In the genomic region with DNA sequence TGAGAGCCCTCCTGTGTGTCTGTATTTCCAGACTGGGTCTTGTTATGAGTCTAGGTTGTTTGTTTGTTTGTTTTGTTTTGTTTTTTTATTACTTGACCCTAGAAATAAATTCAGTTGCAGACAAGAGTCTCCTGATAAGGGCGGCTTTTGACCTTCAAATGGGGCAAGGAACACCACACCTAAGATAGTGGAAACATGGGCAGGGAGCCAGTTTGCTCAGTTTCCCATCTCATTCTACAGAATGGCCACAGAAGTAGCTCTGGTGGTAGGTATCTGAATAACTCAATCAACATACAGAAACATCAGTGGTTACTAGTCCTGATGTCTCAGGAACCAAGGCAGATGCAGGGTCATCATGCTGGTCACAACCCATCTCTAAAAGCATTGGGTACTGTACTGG, we compare ENCODE assay signal across 24 mouse cellular contexts. TPM values are rescaled to one million over a fixed set of nuclear protein-coding genes. Genes with fewer than 3 reads are reported as not detected.
A peak's percentile ranks its signal among the peaks of the same experiment; 100 is the strongest.
DNase-seq lines count a peak whose midpoint lies in the region; ATAC-seq and TF ChIP-seq lines count a peak whose summit lies in the region.
"Had no signal": no experiment of that assay in that cellular context is flagged by ENCODE, and none has a peak within 500 bp of the region (broad histone marks: within the 10 kb centered on the region; RNA-seq: fewer than 3 reads in every experiment).

No protein-coding gene starts in this region.

- H3K4me2 ChIP-seq in midbrain, embryonic 11.5 days, result no peak overlapping the region
- H3K4me2 ChIP-seq in midbrain, postnatal 0 days (ENCODE audit: low read depth, low read length, poor library complexity, severe bottlenecking), result no peak overlapping the region
- H3K4me2 ChIP-seq: limb, embryonic 15.5 days had no signal

- no peak for ATAC-seq in midbrain, embryonic 11.5 days (ENCODE audit: low FRiP score)
- ATAC-seq in midbrain, postnatal 0 days (ENCODE audit: low FRiP score), result no peak
- ATAC-seq in CD4-positive, CD25-positive, alpha-beta regulatory T cell, adult 4 months, result no peak

- no peaks in the 10 kb centered on the region for H3K4me1 ChIP-seq in heart, embryonic 10.5 days
- no peaks in the 10 kb centered on the region for H3K4me1 ChIP-seq in midbrain, embryonic 11.5 days (ENCODE audit: control insufficient read depth, insufficient read depth, low read length)
- H3K4me1 ChIP-seq in midbrain, postnatal 0 days (ENCODE audit: insufficient read depth, low read length), result no peaks in the 10 kb centered on the region
- H3K4me1 ChIP-seq: limb, embryonic 15.5 days; midbrain, embryonic 10.5 days had no signal

- no peak for TF ChIP-seq CTCF in midbrain, postnatal 0 days (IDR thresholded peaks at IDR 0.05)

- no peak overlapping the region for H3K9ac ChIP-seq in midbrain, embryonic 11.5 days (ENCODE audit: low read length)
- H3K9ac ChIP-seq in midbrain, postnatal 0 days (replicated peaks; ENCODE audit: low read length, poor library complexity, severe bottlenecking), result no peak overlapping the region
- H3K9ac ChIP-seq: limb, embryonic 15.5 days had no signal

- no peaks in the 10 kb centered on the region for H3K27me3 ChIP-seq in heart, embryonic 10.5 days (ENCODE audit: insufficient read depth, poor library complexity, severe bottlenecking)
- no peaks in the 10 kb centered on the region for H3K27me3 ChIP-seq in midbrain, embryonic 11.5 days (ENCODE audit: control insufficient read depth, insufficient read depth, low read length)
- H3K27me3 ChIP-seq in midbrain, postnatal 0 days (ENCODE audit: insufficient read depth, low read length), result no peaks in the 10 kb centered on the region
- H3K27me3 ChIP-seq: limb, embryonic 15.5 days had no signal

- peaks cover 71% of the 10 kb centered on the region for H3K9me3 ChIP-seq in heart, embryonic 10.5 days
- H3K9me3 ChIP-seq in midbrain, embryonic 11.5 days (ENCODE audit: control insufficient read depth, low read length), result peaks cover 58% of the 10 kb centered on the region
- peaks cover 63% of the 10 kb centered on the region for H3K9me3 ChIP-seq in midbrain, postnatal 0 days (ENCODE audit: low read length)

- no peak overlapping the region for H3K27ac ChIP-seq in heart, embryonic 10.5 days
- H3K27ac ChIP-seq in midbrain, embryonic 11.5 days (ENCODE audit: low read depth, low read length), result no peak overlapping the region
- H3K27ac ChIP-seq in midbrain, postnatal 0 days (ENCODE audit: low read depth, low read length), result no peak overlapping the region
- H3K27ac ChIP-seq: limb, embryonic 15.5 days; midbrain, embryonic 10.5 days had no signal

- 13% methylated on average over 1 of the region's 1 CpGs for WGBS in heart, embryonic 10.5 days
- 20% methylated on average over 1 of the region's 1 CpGs for WGBS in midbrain, embryonic 11.5 days
- WGBS in midbrain, postnatal 0 days, result 23% methylated on average over 1 of the region's 1 CpGs

- peak; percentile 74 for DNase-seq in heart, embryonic 10.5 days (ENCODE audit: low spot score)
- DNase-seq in heart, adult 8-10 months (ENCODE audit: low spot score), result no peak
- peak; percentile 57 for DNase-seq in midbrain, embryonic 11.5 days (ENCODE audit: low spot score, missing footprints)
- DNase-seq in midbrain, postnatal 0 days (ENCODE audit: low spot score), result no peak
- DNase-seq in induced T-regulatory cell, adult 2 months (ENCODE audit: low read depth), result peak; percentile 10
- DNase-seq in frontal cortex, adult 2 months (ENCODE audit: extremely low spot score in 1 of 2, low spot score in 1 of 2), result no peak
- DNase-seq: adrenal gland, postnatal 36 days; cerebellum, adult 9-10 months; gastrocnemius, postnatal 10 days; heart, postnatal 4 days; kidney, adult 11 months; left cerebral cortex, postnatal 4 days; right cerebral cortex, postnatal 14 days; spleen, adult 18-20 months; thymus, postnatal 25 days had no signal

- no peaks in the 10 kb centered on the region for H3K36me3 ChIP-seq in heart, embryonic 10.5 days
- no peaks in the 10 kb centered on the region for H3K36me3 ChIP-seq in midbrain, embryonic 11.5 days (ENCODE audit: control insufficient read depth, insufficient read depth, low read length)
- no peaks in the 10 kb centered on the region for H3K36me3 ChIP-seq in midbrain, postnatal 0 days (ENCODE audit: insufficient read depth, low read length)
- H3K36me3 ChIP-seq: limb, embryonic 15.5 days; midbrain, embryonic 10.5 days had no signal

- H3K4me3 ChIP-seq in heart, embryonic 10.5 days, result no peak overlapping the region
- no peak overlapping the region for H3K4me3 ChIP-seq in midbrain, embryonic 11.5 days (ENCODE audit: low read depth, low read length)
- no peak overlapping the region for H3K4me3 ChIP-seq in midbrain, postnatal 0 days (ENCODE audit: low read depth, low read length)
- H3K4me3 ChIP-seq: limb, embryonic 15.5 days; midbrain, embryonic 10.5 days had no signal

RNA-seq across cellular contexts. Expression of a gene that starts 17.2 kb away (rescaled TPM):
- 0.11 and 0.15 TPM in 2 replicates for polyA plus RNA-seq in heart, embryonic 10.5 days (2016; fragmentation: Nextera tagmentation; extraction: Ambion mirVana)
- not detected for total RNA-seq in heart, adult 8-10 months (2022)
- polyA plus RNA-seq in midbrain, embryonic 11.5 days (2014; fragmentation: Nextera tagmentation; extraction: Ambion mirVana), result not detected in 2 replicates
- total RNA-seq in midbrain, postnatal 0 days (2014; rRNA removed), result 1.2 TPM in 2 replicates
- 0.21 and 0.29 TPM in 2 replicates for polyA plus RNA-seq in midbrain, postnatal 0 days (2015; fragmentation: Nextera tagmentation; extraction: Ambion mirVana)
- polyA plus RNA-seq in frontal cortex, adult 2 months (2012; rRNA removed), result 0.02 TPM in 2 replicates
- polyA plus RNA-seq in CD4-positive, CD25-positive, alpha-beta regulatory T cell, adult 4 months (2017; shearing (Covaris generic)), result not detected
- total RNA-seq: adrenal gland, postnatal 36 days; gastrocnemius, postnatal 10 days; granulocyte monocyte progenitor cell, adult 5-6 weeks; heart, postnatal 4 days; neutrophil, adult 5-6 weeks had no signal
- polyA plus RNA-seq: embryonic facial prominence, embryonic 11.5 days; forebrain, embryonic 11.5 days; kidney, embryonic 16.5 days; limb, embryonic 15.5 days; liver, embryonic 16.5 days; midbrain, embryonic 10.5 days had no signal

RNA-seq across cellular contexts. Expression of a gene that starts 17.2 kb away (rescaled TPM):
- 143 and 155 TPM in 2 replicates for polyA plus RNA-seq in heart, embryonic 10.5 days (2016; fragmentation: Nextera tagmentation; extraction: Ambion mirVana)
- 10 to 100 TPM; 10.6 to 14.2 (median 11.0) TPM for total RNA-seq in heart, adult 8-10 months (2022)
- 135 TPM in 2 replicates for polyA plus RNA-seq in midbrain, embryonic 11.5 days (2014; fragmentation: Nextera tagmentation; extraction: Ambion mirVana)
- total RNA-seq in midbrain, postnatal 0 days (2014; rRNA removed), result 88.0 and 96.8 TPM in 2 replicates
- 42.3 and 45.9 TPM in 2 replicates for polyA plus RNA-seq in midbrain, postnatal 0 days (2015; fragmentation: Nextera tagmentation; extraction: Ambion mirVana)
- 56.1 and 61.2 TPM in 2 replicates for polyA plus RNA-seq in frontal cortex, adult 2 months (2012; rRNA removed)
- polyA plus RNA-seq in CD4-positive, CD25-positive, alpha-beta regulatory T cell, adult 4 months (2017; shearing (Covaris generic)), result 10 to 100 TPM; 56.6 to 72.9 TPM

Comparison
In these comparisons a context has a peak if more than half of its experiments do, and no peak if none do; other contexts are left out.
1. DNase-seq: peak in heart, embryonic 10.5 days (single experiment), midbrain, embryonic 11.5 days (single experiment) and induced T-regulatory cell, adult 2 months (single experiment); none in heart, adult 8-10 months (single experiment), midbrain, postnatal 0 days (single experiment) and frontal cortex, adult 2 months (0 of 2).